Mouse (Mus musculus) intestine, postnatal 0 days (tissue): Measurements from ENCODE around the gene Ahrr. TPM values are rescaled to one million over a fixed set of nuclear protein-coding genes. Genes with fewer than 3 reads are reported as not detected.

Source experiments
- ATAC-seq: fragments of 200-750 bp; cut with Nextera tagmentation; 2 replicates; pipeline ENCODE4 v1.8.0; 2017; ENCODE audit warnings: mild to moderate bottlenecking, moderate TSS enrichment, moderate library complexity
- H3K27ac ChIP-seq: fragments of 300-500 bp; sonication (generic); 2 replicates; pipeline ENCODE4 v1.5.1; 2014; ENCODE audit warnings: mild to moderate bottlenecking, low read depth, low read length, moderate library complexity
- H3K27me3 ChIP-seq: fragments of 300-500 bp; sonication (generic); replicated peaks from 2 replicates; pipeline ENCODE4 v1.6.1; 2014; ENCODE audit warnings: low read length, mixed read lengths; ENCODE audit not compliant: control insufficient read depth, insufficient read depth
- H3K36me3 ChIP-seq: fragments of 300-500 bp; sonication (generic); 2 replicates; pipeline ENCODE4 v1.6.1; 2014; ENCODE audit warnings: mild to moderate bottlenecking, moderate library complexity; ENCODE audit not compliant: control insufficient read depth, insufficient read depth
- H3K4me1 ChIP-seq: fragments of 300-500 bp; sonication (generic); replicated peaks from 2 replicates; pipeline ENCODE4 v1.6.1; 2014; ENCODE audit warnings: antibody characterized with exemption, low read length, mixed read lengths; ENCODE audit not compliant: control insufficient read depth, insufficient read depth
- H3K4me2 ChIP-seq: fragments of 300-500 bp; sonication (generic); replicated peaks from 2 replicates; pipeline ENCODE4 v1.6.1; 2014; ENCODE audit warnings: low read depth, mild to moderate bottlenecking, moderate library complexity
- H3K4me3 ChIP-seq: fragments of 300-500 bp; sonication (generic); 2 replicates; pipeline ENCODE4 v1.5.1; 2014; ENCODE audit warnings: low read depth, low read length
- H3K9ac ChIP-seq: fragments of 300-500 bp; sonication (generic); 2 replicates; pipeline ENCODE4 v1.6.1; 2014; ENCODE audit warnings: mild to moderate bottlenecking, low read depth, low read length
- H3K9me3 ChIP-seq: fragments of 300-500 bp; sonication (generic); 2 replicates; pipeline ENCODE4 v1.6.1; 2016; ENCODE audit warnings: mixed run types; ENCODE audit not compliant: control insufficient read depth
- CTCF ChIP-seq: sonication (generic); IDR thresholded peaks from 2 replicates; pipeline ENCODE4 v1.5.1; 2016; ENCODE audit warnings: low read depth, mild to moderate bottlenecking, control low read depth, antibody characterized with exemption, moderate library complexity
- WGBS: fragments of 180-500 bp; shearing (Covaris S2); extraction: QIAGEN DNeasy Blood & Tissue Kit; methylation state at CpG from one replicate; pipeline ENCODE4 v1.1.7; 2014; 5-methylcytosine and 5-hydroxymethylcytosine counted together
- polyA plus RNA-seq: library from polyadenylated mRNA; unstranded; fragments of >200 nt; fragmentation: Nextera tagmentation; extraction: Ambion mirVana; gene quantifications from 2 replicates; pipeline ENCODE4 v1.2.1, GENCODE M21; 2015

The Ahrr gene
- polyA plus RNA-seq, 1 experiment from 2014 or later, result 0.50 TPM

DNA sequence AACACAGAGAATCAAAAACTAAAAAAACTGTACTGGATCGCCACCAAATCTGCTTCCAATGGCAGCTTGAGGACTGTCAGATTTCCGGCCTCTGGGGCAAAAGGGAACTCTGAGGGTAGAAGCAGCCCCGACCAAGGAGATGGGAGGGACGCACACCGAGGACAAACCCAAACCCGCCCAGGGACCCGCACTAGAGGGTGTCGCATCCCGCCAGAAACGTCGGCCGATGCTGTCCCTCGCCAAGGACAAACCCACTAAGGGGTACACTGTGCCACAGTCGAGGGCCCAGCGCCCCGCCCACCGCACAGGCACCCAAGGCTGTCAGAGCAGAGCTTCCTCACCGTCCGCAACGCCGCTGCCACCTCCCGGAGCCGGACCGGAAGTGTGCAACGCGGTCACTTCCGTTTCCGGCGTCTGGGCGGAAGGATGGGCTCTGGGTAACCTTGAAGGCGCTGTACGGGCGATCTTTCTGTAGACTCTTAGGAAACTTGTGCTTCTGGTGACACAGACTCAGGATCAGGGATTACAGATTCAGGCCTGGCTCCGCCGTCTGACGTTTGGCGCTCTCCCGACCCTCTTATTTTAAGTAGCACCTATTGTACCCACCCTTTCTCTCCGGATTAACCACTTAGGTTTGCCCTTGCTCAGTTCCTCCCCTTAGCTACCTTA lies 83.7 kb downstream of the Ahrr start, which contains the start of gene Exoc3:
Gene Exoc3, minus strand, starts transcription at position 416 of the 669 bp plus-strand sequence.
- 0 out of 2 replicates have a peak, but pooled peaks have one; percentile 3 for TF ChIP-seq CTCF
- H3K9me3 ChIP-seq, result no peaks in the 10 kb centered on the region
- peak within 1 kb of the TSS; percentile 86 for H3K4me3 ChIP-seq
- peak; percentile 98 for ATAC-seq
- H3K4me2 ChIP-seq, result peak within 1 kb of the TSS; percentile 76
- H3K27me3 ChIP-seq, result no peaks in the 10 kb centered on the region
- H3K4me1 ChIP-seq, result no peaks in the 10 kb centered on the region
- peak within 1 kb of the TSS; percentile 91 for H3K27ac ChIP-seq
- peak within 1 kb of the TSS; percentile 74 for H3K9ac ChIP-seq
- peaks cover 15% of the 10 kb centered on the region for H3K36me3 ChIP-seq
- WGBS, result under 1% methylated on average over 39 of the region's 39 CpGs

DNA sequence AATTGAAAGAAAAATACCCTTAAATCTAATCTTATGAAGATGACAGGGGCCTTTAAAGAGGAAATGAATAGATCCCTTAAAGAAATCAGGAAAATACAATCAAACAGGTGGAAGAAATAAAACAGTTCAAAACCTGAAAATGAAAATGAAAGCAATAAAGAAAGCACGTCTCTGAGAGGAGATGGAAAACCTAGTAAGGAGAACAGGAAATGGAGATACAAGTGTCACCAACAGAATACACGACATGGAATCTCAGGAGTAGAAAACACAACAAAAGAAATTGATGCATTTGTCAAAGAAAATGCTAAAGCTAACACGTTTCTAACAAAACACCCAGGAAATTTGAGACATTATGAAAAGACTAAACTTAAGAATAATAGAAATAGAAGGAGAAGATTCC lies 95.7 kb downstream of the Ahrr start:
- TF ChIP-seq CTCF, result no peak
- H3K9me3 ChIP-seq, result no peaks in the 10 kb centered on the region
- WGBS, result 63% methylated on average over 3 of the region's 3 CpGs
- H3K9ac ChIP-seq, result no peak overlapping the region
- no peak for ATAC-seq
- H3K27ac ChIP-seq, result no peak overlapping the region
- H3K4me2 ChIP-seq, result no peak overlapping the region
- no peaks in the 10 kb centered on the region for H3K27me3 ChIP-seq
- H3K36me3 ChIP-seq, result peaks cover 56% of the 10 kb centered on the region
- H3K4me1 ChIP-seq, result no peaks in the 10 kb centered on the region
- no peak overlapping the region for H3K4me3 ChIP-seq

DNA sequence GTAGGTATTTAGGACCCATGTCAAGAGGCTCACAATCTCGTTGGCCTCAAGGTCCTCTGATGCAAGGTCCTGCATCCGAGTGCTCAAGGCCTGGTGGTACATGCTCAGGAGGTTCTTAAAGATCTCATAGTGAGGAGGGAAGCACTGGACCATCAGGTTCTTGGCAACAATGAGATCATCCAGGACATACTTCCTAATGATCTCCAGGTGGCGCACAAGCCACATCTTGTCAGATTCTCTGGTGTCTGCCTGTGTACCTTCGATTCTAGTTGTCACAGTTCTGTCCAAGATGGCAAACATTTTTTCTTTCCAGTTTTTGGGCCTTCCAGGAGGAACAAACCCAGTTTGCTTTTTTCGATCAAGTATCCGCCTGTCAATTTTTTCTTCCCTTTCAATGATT lies 99.5 kb downstream of the Ahrr start:
- no peaks in the 10 kb centered on the region for H3K4me1 ChIP-seq
- H3K4me2 ChIP-seq, result no peak overlapping the region
- H3K9ac ChIP-seq, result no peak overlapping the region
- WGBS, result 85% methylated on average over 6 of the region's 6 CpGs
- H3K27me3 ChIP-seq, result no peaks in the 10 kb centered on the region
- peak; percentile 77 for TF ChIP-seq CTCF
- peak; percentile 45; the same call in 1 of the 2 replicates for ATAC-seq
- no peak overlapping the region for H3K4me3 ChIP-seq
- peaks cover 67% of the 10 kb centered on the region for H3K36me3 ChIP-seq
- H3K27ac ChIP-seq, result no peak overlapping the region
- no peaks in the 10 kb centered on the region for H3K9me3 ChIP-seq

DNA sequence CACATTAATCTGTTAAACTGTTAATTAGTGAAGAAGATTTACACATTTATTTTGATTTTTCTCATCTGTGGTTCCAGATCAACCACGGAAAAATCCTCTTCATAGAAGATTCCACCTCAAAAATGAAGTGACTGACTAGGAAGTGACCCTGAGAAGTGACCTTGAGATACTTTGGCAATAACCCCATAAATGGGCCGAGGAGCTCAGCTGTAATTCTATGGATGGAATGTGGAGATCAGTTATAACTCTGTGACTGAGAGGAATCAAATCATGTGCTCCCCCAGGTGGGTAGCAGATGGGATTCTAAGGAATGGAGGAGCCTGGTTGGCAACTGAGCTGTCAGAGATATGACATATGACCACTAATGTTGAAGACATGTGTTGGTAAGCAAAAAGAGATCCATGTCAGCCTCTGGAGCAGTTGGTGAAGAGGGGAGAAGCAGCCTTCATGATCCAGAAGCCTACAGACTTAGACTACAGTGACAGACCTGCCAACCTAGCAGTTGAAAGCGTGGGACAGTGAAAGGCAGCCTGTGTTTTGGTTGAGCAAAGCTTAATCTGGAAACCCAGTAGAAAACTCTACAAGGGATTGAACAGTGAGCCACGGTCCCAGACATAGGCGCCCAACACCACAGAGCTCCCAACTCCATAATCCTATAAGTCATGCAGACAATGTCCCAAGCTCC lies 109.0 kb downstream of the Ahrr start:
- no peak overlapping the region for H3K9ac ChIP-seq
- no peak overlapping the region for H3K4me2 ChIP-seq
- H3K27me3 ChIP-seq, result no peaks in the 10 kb centered on the region
- TF ChIP-seq CTCF, result no peak
- H3K4me1 ChIP-seq, result no peaks in the 10 kb centered on the region
- H3K9me3 ChIP-seq, result no peaks in the 10 kb centered on the region
- H3K36me3 ChIP-seq, result peaks cover 52% of the 10 kb centered on the region
- no peak overlapping the region for H3K27ac ChIP-seq
- H3K4me3 ChIP-seq, result no peak overlapping the region
- ATAC-seq, result no peak
- WGBS, result 86% methylated on average over 5 of the region's 5 CpGs

DNA sequence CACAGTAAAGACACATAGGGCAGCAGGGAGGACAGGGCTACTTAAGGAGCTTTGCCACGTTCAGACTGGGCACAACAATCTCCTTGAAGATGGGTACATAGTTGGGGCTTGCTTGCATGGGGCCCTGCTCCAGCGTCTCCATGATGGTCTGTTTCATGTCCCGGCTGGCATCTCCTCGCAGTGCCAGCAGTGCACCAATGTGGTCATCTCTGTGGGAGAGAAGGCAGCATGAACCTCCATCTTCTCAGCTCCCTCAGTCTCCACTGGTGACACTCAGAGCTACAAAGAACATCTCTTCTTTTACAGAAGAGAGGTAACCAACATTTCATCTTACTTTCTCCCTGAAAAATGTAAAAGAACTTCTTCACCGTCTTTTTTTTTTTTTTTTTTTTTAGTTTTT lies 120.1 kb downstream of the Ahrr start:
- Histone ChIP-seq H3K36me3 (peaks cover 52% of the 10 kb centered on the region), H3K27me3 (no peaks in the 10 kb centered on the region), H3K4me3 (no peak overlapping the region), H3K27ac (no peak overlapping the region), H3K9ac (no peak overlapping the region), H3K4me1 (no peaks in the 10 kb centered on the region), H3K9me3 (no peaks in the 10 kb centered on the region), H3K4me2 (no peak overlapping the region)
- no peak for TF ChIP-seq CTCF
- WGBS, result 89% methylated on average over 5 of the region's 5 CpGs
- no peak for ATAC-seq

DNA sequence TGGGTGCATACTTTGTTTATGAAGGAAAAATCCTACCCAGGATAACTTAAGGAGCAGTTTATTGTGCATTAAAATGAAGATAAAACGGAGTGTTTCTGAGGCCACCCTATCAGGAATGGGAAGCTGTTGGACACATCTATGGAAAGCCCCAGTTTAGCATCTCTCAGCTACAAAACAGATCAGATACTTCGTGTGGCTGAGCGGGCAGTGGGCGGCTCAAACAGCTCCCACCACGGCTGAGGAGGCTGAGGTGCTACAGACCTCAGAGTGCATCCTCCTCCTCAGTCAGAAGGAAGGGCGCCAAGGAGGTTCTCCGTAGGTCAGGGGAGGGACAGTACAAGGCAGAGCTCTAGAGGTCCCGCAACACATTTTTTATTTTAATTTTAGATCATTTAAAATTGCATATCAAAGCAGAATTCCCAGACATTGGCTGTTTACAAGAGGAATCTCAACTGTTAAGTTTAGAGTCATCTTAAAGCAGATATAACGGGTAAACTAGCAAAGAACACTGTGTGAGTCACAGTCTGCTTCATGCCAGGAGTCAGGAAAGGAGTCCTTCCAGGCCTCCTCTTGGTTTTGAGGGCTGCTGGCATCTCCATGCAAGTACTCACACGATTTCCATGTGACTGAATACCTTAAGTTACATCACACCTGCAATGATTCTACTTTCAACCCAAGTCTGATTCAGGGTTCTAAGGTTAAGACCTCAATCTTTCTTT lies 122.5 kb downstream of the Ahrr start:
- H3K9me3 ChIP-seq, result no peaks in the 10 kb centered on the region
- 81% methylated on average over 10 of the region's 10 CpGs for WGBS
- H3K4me1 ChIP-seq, result peaks cover 6% of the 10 kb centered on the region; the same call in 1 of the 2 replicates
- H3K4me2 ChIP-seq, result no peak overlapping the region
- H3K4me3 ChIP-seq, result no peak overlapping the region
- no peak overlapping the region for H3K9ac ChIP-seq
- no peak overlapping the region for H3K27ac ChIP-seq
- ATAC-seq, result no peak
- TF ChIP-seq CTCF, result no peak
- no peaks in the 10 kb centered on the region for H3K27me3 ChIP-seq
- peaks cover 42% of the 10 kb centered on the region for H3K36me3 ChIP-seq
